Mouse (Mus musculus) mouse embryonic stem cell (cell line): ENCODE measurements around the gene Abhd4.

Experiments
- in situ Hi-C, 2 experiments: fragments of 300-500 bp; cut with MboI; formaldehyde crosslinking; loops; 1 replicate in 1 of 2; 3 replicates in 1 of 2; pipeline ENCODE4 v1.14.3; 2019 to 2020; ENCODE audit warnings: low sequenced_read_pairs in 2 of 2, low pct_unique_long_range_greater_than_20kb in 1 of 2, mixed read lengths in 1 of 2; ENCODE audit not compliant: unreplicated experiment in 1 of 2

Gene Abhd4

GRCm38 (mm10) chr14:54219849-54220248 is 34.1 kb upstream of the Abhd4 start:
- in situ Hi-C loops = loop anchor here in 1 of 2 experiments (10.0 kb wide), 1 partner anchor 155 kb away; no protein-coding TSS in a partner anchor

- in situ Hi-C loops = no loop called here
Observed at GRCm38 (mm10) chr14:54220726-54221494, 33.1 kb upstream of the Abhd4 start.

GRCm38 (mm10) chr14:54221641-54222040 is 32.3 kb upstream of the Abhd4 start:
- in situ Hi-C loops = no loop called here

- in situ Hi-C loops = no loop called here
Observed at GRCm38 (mm10) chr14:54222289-54222727, 31.7 kb upstream of the Abhd4 start.

GRCm38 (mm10) chr14:54223315-54224063 is 30.5 kb upstream of the Abhd4 start:
- in situ Hi-C loops = no loop called here

- in situ Hi-C loops = no loop called here
Observed at GRCm38 (mm10) chr14:54224064-54224417, 29.9 kb upstream of the Abhd4 start.

GRCm38 (mm10) chr14:54224484-54225467 is 29.2 kb upstream of the Abhd4 start:
- in situ Hi-C loops = loop anchor here in 1 of 2 experiments (25.0 kb wide), 1 partner anchor 413 kb away; the partner anchor contains the start of genes Cdh24 and Gm17606

- in situ Hi-C loops = loop anchor here in 1 of 2 experiments (25.0 kb wide), 1 partner anchor 412 kb away; the partner anchor contains the start of genes Cdh24 and Gm17606
Observed at GRCm38 (mm10) chr14:54225725-54226124, 28.3 kb upstream of the Abhd4 start.

GRCm38 (mm10) chr14:54226911-54227811 is 26.8 kb upstream of the Abhd4 start:
- in situ Hi-C loops = loop anchor here in 1 of 2 experiments (25.0 kb wide), 1 partner anchor 410 kb away; the partner anchor contains the start of genes Cdh24 and Gm17606

GRCm38 (mm10) chr14:54227911-54228451 is 26.0 kb upstream of the Abhd4 start:
- in situ Hi-C loops = loop anchor here in 1 of 2 experiments (25.0 kb wide), 1 partner anchor 409 kb away; the partner anchor contains the start of genes Cdh24 and Gm17606

GRCm38 (mm10) chr14:54228501-54228900 is 25.5 kb upstream of the Abhd4 start:
- in situ Hi-C loops = loop anchor here in 1 of 2 experiments (25.0 kb wide), 1 partner anchor 409 kb away; the partner anchor contains the start of genes Cdh24 and Gm17606

- in situ Hi-C loops = loop anchor here in 1 of 2 experiments (25.0 kb wide), 1 partner anchor 408 kb away; the partner anchor contains the start of genes Cdh24 and Gm17606
Observed at GRCm38 (mm10) chr14:54228933-54229713, 24.9 kb upstream of the Abhd4 start.

GRCm38 (mm10) chr14:54229849-54230248 is 24.1 kb upstream of the Abhd4 start:
- in situ Hi-C loops = loop anchor here in 1 of 2 experiments (25.0 kb wide), 1 partner anchor 407 kb away; the partner anchor contains the start of genes Cdh24 and Gm17606

- in situ Hi-C loops = loop anchor here in 1 of 2 experiments (25.0 kb wide), 1 partner anchor 407 kb away; the partner anchor contains the start of genes Cdh24 and Gm17606
Observed at GRCm38 (mm10) chr14:54230638-54231150, 23.3 kb upstream of the Abhd4 start.

GRCm38 (mm10) chr14:54231176-54231956 is 22.6 kb upstream of the Abhd4 start:
- in situ Hi-C loops = loop anchor here in 1 of 2 experiments (25.0 kb wide), 1 partner anchor 406 kb away; the partner anchor contains the start of genes Cdh24 and Gm17606
